Mouse (Mus musculus): ENCODE measurements around the gene Zbtb16. TPM values are rescaled to one million over a fixed set of nuclear protein-coding genes. Genes with fewer than 3 reads are reported as not detected.

Gene Zbtb16
- 100 to 1,000 TPM; 103 TPM for total RNA-seq (2021)

DNA sequence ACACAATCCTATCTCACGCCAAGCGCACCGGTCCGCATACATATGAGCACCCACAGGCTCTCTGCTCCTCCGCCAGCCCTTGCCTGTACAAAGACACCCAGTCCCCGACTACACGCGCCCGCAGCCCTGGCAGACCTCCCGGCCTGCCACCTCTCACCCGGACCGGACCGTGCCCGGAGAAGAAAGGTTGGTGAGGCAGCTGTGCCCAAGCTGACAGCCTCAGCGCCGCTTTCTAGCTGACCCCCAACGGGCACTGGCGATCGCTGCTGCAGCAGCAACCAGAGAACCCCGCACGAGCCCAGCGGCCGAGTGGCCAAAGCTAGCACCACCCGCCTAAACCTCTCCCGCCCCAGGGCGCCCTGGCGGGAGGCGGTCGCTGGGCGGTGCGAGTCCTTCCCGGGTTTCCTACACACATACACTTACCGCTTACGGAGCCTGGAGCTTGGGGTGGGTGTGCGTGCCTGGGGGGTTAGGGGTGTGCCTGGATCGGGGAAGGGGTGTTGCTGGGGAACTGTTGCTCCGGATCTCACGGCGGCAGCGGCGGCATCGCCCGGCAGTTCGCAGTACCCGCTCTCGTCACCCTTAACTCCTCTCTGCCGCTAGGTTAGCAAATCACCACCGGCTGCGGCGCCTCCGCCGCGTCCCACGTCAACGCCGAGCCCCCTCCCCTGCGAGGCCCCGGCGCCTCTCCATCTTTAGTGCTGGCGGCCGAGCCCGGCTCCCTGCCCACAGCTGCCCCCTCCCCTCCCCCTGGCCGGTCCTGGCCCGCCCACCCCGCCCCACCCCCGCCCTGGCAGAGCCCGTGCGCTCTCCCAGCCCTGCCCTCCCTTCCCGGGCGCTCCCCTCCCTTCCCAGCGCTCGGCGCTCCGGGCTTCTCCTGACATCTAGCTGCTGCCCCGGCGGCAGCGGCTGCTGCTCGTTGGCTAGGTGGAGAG lies at the start of gene Zbtb16:
Gene Zbtb16, minus strand, starts transcription at position 592 of the 935 bp plus-strand sequence.
- DNase-seq (ENCODE audit: extremely low spot score in 1 of 2, low spot score in 1 of 2): peak; percentile 68 to 78

DNA sequence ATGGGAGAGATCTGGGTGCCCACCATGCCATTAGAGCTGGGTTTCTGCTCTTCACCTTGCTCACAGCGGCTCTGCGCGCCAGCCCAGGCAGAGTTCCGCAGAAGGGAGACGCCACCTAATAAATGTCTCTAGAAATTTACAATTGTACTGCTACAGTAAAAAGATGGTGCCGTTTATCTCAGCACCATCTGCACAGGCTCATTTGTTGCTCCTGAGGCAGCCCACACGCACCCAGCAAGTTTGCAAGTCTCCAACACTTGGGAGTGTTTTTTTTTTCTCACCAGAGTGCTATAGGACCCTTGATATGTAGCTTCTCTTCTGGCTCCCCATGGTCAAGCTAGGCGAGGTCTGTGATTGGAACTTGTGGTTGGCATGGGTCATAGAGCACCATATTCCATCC lies 36.9 kb upstream of the Zbtb16 start:
- DNase-seq (ENCODE audit: extremely low spot score in 1 of 2, low spot score in 1 of 2): no peak

DNA sequence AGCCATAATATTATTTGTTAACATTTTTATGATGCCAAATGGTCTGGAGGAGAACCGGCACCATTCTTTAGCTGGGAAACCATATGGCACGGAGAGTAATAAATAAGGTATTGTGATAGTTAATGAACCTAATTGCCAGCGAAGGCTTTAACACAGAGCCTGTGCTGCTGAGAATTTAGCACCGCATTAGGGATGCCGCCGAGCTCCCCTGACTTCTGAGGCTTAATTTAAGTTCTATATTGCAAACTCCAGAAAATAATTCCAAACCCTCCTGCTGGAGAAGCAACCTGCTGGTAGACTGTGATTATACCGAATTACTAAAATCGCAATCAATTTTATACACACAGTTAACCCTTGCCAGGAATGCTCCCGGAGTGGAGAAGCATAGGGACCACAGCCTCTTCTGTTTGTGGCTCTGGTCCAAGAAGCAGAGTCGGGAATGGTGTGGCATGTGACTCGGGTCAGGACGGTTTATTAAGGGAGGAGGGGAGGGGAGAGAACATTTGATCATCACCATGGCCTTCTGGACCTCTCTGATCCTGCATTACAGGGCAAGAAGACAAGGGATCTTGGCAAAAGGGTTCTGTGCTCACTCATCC lies 30.6 kb upstream of the Zbtb16 start:
- no peak for DNase-seq (ENCODE audit: extremely low spot score in 1 of 2, low spot score in 1 of 2)

DNA sequence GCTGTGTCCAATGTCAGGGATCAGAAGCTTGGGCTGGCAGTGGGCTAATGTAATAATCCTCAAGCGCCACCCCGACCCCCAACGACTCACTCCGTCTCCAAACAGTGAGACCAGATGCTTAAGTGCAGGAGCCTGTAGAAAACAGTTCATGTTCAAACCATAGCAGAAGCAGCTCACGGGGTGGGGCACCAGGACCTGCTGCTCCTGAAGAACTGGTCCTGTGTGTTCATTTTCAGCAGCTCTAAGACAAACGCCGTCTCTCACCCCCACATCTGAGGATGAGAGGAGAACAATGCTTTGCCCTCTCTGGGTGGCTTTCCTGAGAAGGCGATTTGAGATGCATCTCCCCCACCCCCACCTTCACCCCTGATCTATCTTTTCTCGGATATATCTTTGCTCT lies 29.2 kb upstream of the Zbtb16 start:
- no peak for DNase-seq (ENCODE audit: extremely low spot score in 1 of 2, low spot score in 1 of 2)

DNA sequence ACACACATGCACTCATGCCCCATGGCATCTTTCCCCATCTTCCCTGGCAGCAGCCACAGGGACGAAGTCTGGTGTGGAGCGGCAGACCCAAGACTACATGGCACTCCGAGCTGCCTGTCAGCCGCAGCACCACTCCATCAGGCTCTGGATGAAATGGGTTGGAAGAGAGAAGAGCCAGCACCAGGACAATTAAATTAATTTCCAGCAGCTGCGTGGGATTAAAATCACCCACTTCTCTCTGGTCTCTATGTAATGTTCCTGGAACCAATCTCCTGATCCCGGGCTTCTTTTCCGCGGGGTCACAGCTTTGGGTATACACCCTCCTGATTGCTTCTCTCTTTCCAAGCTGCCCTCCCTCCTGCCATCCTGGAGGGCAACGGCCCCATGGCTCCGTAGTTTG lies 25.5 kb upstream of the Zbtb16 start:
- DNase-seq (ENCODE audit: extremely low spot score in 1 of 2, low spot score in 1 of 2): no peak

DNA sequence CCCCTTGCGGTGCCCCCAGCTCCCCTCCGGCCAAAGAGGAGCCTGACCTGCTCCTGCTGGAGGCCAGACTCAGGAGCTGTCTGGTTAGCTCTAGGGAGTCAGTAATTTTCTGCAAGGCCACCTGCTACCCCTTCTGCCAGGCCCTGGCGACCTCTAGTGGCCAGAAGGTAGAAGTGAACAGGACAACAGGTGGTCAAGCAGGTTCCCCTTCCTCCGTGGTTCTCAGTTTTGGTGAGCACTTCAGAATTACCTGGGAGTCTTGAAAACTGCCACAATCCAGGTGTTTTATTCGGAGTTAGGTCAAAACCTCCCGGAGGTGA lies 24.5 kb upstream of the Zbtb16 start:
- DNase-seq (ENCODE audit: extremely low spot score in 1 of 2, low spot score in 1 of 2): peak; percentile 51 to 60

DNA sequence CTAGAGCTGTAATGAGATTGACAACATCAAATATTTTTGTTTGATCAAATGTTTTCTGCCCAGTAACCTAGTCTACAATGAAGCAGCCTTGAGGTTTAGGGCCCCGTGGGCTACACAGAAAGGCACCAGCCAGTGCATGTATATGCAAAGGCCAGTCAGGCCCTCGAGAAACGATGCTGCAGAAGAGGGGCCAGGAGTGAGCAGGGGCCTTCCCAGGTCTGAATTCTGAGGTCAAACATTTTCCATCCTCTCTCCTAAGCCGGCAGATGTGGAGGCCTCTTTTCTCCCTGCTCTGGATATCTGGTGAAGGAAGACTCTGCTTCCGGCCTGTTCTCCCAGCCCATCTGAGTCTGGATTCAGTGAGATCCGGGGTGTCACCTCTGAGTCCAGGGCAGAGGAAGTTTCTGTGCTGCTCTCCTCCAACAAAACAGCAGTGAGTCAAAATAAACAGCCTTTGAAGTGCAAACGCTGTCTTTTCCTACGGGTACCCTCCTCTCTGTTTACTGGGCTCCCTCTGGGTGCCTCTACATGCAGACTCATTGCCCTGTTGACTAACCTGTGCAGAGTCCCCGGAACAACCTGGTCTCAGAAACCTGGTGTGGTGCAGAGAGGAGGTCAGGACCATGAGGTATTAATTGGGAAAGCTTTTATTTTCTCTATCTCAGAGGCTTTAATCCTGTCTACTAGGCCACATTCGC lies 24.0 kb upstream of the Zbtb16 start:
- DNase-seq (ENCODE audit: extremely low spot score in 1 of 2, low spot score in 1 of 2): no peak

DNA sequence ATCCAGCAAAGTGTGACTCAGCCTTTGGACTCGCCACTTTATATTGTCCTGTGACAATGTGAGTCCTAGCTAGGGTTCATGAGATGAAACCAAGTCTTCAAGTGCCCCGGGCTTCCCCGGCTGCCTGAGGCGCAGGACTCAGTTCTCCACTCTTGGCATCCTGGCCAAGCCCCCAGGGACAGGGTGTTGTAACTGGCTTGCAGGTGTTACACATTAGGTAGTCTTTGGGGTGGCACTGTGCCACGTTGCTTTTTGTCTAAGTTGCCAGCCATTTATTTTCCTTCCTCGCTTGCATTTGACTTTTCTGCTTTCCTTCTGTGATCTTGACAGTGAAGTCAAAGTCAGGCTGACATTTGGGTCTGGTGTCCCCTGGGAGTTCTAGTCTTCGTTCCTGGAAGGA lies 21.9 kb upstream of the Zbtb16 start:
- no peak for DNase-seq (ENCODE audit: extremely low spot score in 1 of 2, low spot score in 1 of 2)

DNA sequence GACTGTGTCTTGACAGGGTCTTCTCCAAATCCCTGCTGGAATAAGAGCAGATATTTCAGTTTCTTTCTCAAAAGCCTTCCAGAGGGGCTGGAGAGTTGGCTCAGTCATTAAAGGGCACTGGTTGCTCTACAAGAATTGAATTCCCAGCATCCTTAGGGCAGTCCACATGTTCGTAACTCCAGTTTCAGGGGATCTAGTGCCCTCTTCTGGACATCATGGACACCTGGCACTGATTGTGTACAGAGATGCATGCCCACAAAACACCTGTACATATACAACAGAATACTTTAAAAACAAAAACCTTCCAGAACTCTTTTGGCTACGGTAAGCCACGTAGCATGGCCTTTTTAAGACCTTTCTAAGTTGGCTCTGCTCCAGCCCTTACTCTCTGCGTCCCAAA lies 20.2 kb upstream of the Zbtb16 start:
- no peak for DNase-seq (ENCODE audit: extremely low spot score in 1 of 2, low spot score in 1 of 2)

DNA sequence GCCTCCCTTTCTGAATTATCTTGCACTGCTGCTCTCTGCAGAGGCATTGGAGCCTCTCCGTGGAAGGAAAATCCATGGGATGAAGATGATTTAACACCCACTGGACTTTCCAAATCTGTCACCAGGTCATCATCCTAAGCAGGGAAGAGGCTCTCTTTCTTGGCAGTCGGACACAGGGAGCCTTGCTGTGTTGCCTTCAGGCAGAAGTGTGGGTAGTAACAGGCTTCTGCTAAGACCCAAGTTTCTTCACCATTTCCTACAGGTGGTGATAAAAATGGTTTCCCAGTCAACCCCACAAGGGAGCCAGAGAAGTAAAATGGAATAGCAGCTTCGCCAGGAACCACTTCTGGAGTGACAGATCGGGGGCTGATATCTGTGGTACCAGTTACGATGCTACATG lies 13.5 kb upstream of the Zbtb16 start:
- DNase-seq (ENCODE audit: extremely low spot score in 1 of 2, low spot score in 1 of 2): no peak

DNA sequence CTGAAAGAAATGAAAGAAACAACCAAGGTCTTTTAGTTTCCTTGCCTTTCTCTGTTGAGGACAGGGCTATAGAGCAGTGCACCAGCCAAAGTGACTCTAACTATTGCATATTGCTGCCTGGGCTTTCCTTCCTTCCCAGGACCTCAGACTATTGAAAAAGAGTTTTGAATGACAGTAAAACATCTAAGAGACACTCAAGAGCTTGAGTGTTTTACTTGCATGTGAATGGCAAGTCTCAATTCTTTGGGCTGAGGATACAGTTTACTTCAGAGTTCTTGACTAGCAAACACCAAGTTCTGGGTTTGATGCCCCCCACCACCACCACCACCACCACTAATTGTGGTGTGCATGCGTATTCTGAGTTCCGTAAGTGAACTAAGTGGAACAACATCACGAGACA lies 3.5 kb upstream of the Zbtb16 start:
- DNase-seq (ENCODE audit: extremely low spot score in 1 of 2, low spot score in 1 of 2): no peak

DNA sequence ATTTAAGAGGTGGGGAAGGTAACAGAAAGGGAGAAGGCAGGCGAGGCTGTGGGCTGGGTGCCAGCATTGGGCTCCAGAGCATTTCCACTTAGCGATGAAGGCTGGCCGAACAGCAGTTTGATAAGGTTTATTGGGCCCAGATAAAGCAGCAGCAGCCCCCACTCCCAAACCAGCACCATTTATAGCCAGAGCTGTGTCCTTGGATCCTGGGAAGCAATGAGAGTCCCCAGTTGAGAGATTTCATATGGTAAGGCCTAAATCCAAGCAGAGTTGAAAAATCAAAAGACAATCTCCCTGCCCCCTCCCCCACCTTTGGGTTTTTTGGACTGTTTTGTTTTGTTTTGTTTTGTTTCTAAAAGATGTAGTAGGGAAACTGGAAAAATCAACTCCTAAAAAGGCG lies 2.3 kb upstream of the Zbtb16 start:
- DNase-seq (ENCODE audit: extremely low spot score in 1 of 2, low spot score in 1 of 2): no peak

DNA sequence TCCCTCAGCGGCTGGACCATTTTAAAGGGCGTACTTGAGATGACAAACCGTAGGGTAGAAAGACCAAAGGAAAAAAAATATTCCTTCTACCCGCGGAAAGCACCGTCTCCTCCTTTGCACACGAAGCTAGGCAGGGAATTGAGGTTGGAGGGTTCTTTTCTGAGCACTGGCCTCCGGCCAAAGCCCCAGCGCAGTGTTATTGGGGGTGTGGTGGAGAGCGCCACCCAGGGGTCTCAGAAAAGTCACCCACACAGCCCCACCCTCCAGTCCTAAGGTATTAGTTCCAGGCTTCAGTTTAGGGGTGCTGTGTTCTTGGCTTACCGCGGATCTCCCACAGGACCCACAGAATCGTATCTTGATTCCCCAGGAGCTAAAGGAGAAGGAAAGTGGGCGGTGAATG lies 1.2 kb upstream of the Zbtb16 start:
- DNase-seq (ENCODE audit: extremely low spot score in 1 of 2, low spot score in 1 of 2): peak in 1 of 2 experiments; percentile 50

DNA sequence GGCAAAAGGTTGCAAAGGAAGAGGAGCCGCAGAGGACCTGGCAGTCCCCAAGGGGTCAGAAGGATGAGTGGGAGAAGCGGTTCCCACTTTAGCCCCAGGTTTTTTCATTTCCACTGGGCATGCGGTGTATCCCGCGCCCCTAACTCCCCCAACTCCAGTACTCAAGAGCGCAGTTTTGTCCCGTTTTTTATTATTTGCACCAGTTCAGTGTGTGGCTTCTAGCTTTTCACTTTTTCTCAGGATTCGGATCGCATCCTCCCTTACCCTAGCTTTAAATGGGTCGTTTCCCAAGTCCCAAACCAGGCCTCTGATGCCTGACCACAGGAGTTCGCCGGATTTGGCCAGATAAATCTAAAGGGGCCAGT lies 526 bp upstream of the Zbtb16 start:
- DNase-seq (ENCODE audit: extremely low spot score in 1 of 2, low spot score in 1 of 2): no peak

DNA sequence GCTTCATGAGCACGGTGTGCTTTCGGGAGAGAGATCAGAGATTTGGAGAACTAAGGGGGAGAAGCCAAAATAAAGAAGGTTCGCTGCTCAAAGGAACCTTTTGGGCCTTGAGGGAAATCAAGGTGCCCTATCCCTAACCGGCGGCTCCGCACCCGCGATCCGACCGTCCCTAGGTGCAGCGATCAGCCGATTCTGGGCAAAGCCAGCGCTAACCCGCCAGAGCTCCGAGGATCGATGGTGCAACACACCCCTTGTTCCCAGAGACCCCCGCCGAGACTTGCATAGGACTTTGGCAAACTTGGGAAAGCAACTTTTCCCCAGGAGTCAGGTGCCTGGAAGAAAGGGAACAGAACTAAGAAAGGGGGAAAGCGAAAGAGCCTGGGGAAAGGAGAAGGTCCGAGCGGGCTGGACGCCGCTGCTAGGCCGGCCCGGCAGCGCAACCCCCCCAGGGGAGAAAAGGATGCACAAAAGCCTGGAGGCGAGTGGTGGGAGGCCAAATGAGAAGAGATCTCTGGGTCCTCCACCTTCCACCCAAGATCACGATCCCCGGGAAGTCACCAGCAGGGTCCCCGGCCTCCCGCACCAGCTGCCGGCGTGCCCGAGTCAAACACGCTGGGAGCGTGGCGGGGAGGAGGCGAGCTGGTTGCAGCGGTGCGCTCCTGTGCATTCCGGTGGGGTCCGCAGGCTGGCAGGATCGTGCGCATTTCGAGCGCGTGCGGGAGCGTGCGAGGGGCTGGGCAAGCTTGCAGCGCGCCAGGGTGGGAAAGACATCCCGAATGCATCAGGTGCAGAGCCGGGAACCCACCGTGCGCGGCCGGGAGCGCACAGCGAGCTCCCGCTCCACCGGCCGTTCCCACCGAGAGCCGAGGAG lies 1.2 kb downstream of the Zbtb16 start:
- peak; percentile 41 to 53 for DNase-seq (ENCODE audit: extremely low spot score in 1 of 2, low spot score in 1 of 2)

DNA sequence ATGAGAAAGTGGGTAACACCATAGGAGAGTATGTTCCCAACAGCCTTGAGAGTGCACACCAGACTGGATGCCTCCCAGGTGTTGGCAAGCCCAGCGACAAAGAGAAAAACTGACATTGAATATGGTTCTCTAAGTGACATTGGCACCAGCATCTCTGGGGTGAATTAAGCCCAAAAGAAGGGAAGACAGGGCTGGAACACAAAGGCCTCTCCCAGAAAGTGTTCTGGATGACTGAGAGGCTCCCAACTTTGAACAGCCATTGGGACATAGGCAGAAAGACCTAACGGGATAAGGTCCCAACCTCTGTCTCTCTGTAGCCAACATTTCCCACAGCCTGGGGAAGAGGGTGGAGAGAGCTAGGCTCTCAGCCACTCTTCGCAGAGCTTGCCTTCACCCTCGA lies 2.0 kb downstream of the Zbtb16 start:
- DNase-seq (ENCODE audit: extremely low spot score in 1 of 2, low spot score in 1 of 2): no peak

DNA sequence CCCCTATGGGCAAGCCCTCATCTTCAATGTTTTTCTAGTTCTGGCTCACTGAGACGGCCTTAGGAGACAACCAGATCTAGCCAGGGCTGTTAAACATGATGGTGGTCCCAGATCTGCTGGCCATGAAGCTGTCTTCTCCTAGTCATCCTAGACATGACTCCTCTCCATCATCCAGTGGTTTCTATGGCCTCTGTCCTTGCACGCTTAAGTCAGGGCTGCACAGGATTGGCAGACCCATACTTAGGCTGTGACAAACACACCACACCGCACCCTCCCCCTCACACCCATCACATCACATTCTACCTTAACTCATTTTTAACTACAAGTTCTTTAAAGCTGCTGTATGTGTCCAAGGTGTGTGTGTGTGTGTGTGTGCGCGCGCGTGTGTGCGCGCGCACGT lies 2.5 kb downstream of the Zbtb16 start:
- no peak for DNase-seq (ENCODE audit: extremely low spot score in 1 of 2, low spot score in 1 of 2)

DNA sequence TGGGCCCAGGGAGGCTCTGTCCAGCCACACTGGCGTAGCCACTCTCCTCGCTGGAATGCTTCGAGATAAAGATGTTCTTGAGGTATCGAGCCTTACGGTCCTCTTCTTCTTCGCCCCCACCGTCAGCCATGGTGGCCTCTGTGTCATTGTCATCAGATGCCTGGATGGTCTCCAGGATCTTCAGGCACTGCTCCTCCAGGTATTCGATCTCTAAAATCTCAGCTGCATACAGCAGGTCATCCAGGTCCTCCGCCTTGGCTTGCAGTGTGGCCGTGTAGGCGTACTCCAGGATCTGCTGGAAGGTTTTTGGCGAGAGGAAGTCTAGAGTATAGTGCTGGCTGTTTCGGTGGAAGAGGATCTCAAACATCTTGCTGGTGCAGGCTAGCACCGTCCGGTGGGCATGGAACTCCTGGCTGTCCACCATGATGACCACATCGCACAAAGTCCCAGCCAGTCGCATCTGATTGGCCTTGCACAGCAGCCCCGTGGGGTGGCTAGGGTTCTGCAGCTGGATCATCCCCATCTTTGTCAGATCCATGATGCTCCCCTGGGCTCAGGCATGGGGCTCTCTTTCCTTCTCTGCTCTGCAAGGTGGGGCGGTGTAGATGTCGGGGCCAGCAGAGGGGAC lies 3.4 kb downstream of the Zbtb16 start:
- no peak for DNase-seq (ENCODE audit: extremely low spot score in 1 of 2, low spot score in 1 of 2)

DNA sequence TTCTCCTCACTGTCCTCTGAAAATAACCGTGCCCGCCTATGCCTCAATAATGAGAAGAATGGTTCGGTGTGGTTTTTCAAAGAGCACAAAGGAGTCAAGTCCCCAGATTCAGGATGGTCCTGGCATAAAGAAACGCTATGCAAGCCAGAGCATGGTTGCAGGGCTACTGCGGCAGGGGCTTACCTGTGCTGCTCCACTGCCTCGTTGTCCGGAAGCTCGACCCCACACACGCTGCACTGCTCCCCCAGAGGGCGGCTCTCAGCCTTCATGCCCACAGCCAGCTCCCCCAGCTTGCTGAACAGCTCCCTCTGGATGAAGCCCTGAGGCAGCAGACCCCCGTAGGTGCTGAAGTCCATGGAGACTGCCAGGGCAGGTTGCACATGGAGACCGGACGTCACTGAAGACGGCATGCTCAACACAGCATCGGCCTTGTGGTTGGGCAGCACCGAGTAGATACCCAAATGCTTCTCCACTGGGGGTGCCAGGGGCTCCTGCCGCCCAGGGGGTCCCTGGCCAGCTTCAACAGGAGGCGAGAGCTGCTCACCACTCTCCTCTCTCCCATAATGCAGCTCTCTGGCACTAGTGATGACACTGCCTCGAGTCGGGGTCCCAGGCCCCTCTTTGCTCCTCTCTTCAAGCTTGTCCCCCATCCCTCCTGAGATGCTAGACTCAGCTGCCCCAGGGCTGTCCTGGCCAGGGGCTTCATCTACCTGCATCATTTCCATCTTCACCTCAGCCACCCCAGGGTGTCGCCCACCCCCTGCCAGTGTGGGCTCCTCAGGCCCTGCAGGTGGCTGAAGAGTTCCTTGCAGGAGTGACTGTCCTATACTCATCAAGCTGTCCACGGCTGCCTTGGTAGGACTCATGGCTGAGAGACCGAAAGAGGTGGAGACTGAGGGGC lies 4.2 kb downstream of the Zbtb16 start:
- DNase-seq (ENCODE audit: extremely low spot score in 1 of 2, low spot score in 1 of 2): no peak
